Mouse (Mus musculus): ENCODE measurements at regions not wholly inside any gene's neighbourhood (a gene's known extent, or its start where the extent isn't known, plus 50 kb on each side); places are given as distances from the start of the nearest gene placed in this dataset.
"Not testable (repeated sequence)": the region's sequence is repeated elsewhere in the genome, so short reads cannot be mapped to it uniquely, and the experiment has no call there.

DNA sequence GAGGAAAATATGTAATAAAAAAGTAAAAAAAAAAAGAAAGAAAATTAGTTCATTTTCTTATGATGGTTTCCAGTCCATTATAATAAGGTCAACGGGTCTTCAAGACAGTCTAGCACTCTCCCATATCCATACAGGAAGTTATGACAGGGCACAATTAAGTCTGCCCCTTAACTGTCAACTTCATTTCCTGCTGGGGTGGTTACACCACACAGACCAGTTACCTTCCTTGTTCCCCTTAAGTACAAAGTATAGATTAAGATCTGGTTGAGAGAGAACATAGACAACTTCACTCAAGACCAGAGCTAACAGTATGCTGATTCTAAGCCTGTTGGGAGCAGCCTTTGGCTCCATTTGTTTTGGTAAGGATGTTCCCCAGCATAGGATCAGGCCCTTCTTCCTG is 855.2 kb upstream of the Olfr1507 start:
- H3K27ac ChIP-seq; DNase-seq (ENCODE audit: extremely low spot score in 1 of 2, low spot score in 2 of 2); intact Hi-C loops (cut with DNase I); H3K4me3 ChIP-seq: not testable (repeated sequence)

DNA sequence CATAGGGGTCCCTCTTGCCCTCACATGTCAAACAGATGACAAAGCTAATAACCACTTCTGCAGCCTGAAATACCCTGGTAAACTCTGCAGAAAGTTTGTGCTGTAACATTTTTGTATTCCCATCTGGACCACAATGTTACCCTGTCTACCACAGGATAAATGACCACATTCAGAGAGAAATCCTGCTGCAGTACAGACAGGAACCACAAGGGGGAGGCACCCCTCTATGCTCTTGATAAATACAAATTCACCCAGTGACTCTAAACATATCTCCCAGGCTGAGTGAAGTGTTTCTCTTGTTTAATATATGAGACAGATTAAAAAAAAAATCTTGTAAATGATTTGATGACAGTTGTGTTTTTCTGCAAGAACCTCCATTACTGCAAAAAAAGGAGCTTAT is 853.6 kb upstream of the Olfr1507 start:
- TF ChIP-seq CTCF (IDR thresholded peaks at IDR 0.05), result peak; percentile 30
- H3K27ac ChIP-seq; H3K4me3 ChIP-seq; DNase-seq (ENCODE audit: extremely low spot score in 1 of 2, low spot score in 2 of 2); intact Hi-C loops (cut with DNase I): not testable (repeated sequence)

DNA sequence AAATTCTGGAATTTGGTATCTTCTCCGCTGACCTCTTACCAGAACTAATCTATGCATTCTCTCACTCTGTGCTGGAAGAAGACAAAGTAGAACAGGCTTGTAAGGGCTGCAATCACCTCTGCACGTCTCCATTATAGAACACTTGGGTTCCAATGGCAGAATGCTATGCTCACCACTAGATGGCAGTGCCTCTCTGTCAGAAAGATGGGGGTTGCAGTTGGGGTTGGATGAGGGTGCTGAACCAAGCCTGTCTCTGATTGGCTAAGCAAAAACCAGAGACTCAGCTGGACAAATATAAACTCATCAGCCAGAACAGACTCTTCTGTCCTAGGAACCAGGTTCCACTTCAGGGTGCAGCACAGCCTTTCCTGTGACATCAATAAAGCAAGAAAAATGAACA is 850.0 kb upstream of the Olfr1507 start:
- H3K27ac ChIP-seq; intact Hi-C loops (cut with DNase I); DNase-seq (ENCODE audit: extremely low spot score in 1 of 2, low spot score in 2 of 2); H3K4me3 ChIP-seq: not testable (repeated sequence)
- peak; percentile 43 for TF ChIP-seq CTCF (IDR thresholded peaks at IDR 0.05)

DNA sequence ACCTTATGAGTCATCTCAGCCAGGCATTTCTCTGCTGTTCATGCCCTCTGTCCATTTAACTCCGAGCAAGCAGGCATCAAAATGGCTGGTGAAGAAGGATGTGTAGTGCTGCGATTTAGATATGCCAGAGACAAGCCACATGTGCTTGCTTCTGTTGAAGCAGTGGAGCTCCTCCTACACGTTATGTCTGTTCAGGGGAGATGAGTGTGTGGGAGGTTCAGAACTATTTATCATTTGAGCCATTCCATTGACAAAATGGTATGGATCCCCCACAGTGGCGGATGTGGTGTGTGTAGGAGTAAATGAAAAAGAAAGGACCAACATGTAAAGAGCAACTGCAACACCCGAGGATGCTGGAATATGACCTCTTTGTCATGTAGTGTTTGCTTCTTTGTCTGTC is 848.3 kb upstream of the Olfr1507 start:
- H3K4me3 ChIP-seq; H3K27ac ChIP-seq; intact Hi-C loops (cut with DNase I); DNase-seq (ENCODE audit: extremely low spot score in 1 of 2, low spot score in 2 of 2): not testable (repeated sequence)

DNA sequence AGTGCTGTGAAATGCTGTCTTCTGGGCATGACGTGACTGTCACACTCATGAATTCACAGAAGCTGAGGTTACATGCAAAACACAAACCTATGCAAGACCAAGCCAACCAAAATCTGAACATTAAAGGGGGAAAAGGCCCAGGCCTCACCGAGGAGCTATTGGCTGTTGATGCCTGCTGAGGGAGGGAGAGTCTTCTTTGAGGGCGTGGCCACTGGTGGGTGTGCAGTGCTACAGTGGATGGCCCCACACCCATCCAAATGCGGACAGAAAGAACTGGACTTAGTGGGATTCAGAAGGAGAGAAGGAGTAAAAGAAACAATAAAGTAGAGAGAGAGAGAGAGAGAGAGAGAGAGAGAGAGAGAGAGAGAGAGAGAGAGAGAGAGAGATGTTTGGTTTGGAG is 843.6 kb upstream of the Olfr1507 start:
- DNase-seq (ENCODE audit: extremely low spot score in 1 of 2, low spot score in 2 of 2); H3K4me3 ChIP-seq; intact Hi-C loops (cut with DNase I); H3K27ac ChIP-seq: not testable (repeated sequence)

DNA sequence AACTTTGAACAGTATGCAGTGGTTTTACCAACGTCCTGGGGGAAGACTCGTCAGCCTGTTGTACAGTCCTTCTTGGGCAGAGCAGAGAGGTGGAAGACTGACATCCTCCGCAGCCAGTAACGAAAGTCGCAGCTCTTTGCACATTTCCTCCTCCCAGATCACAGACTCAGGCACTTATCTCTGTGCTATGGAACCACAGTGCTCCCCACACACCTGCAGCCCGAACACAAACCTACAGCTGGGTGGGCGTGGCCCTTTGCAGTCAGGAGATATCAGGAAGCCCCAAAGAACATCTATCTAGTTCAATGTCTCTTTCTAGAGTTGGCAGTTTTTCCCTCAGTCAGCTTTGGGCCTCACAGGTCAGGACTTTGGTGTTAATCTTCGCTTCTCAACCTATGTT is 841.9 kb upstream of the Olfr1507 start:
- H3K27ac ChIP-seq; H3K4me3 ChIP-seq; DNase-seq (ENCODE audit: extremely low spot score in 1 of 2, low spot score in 2 of 2); intact Hi-C loops (cut with DNase I): not testable (repeated sequence)

DNA sequence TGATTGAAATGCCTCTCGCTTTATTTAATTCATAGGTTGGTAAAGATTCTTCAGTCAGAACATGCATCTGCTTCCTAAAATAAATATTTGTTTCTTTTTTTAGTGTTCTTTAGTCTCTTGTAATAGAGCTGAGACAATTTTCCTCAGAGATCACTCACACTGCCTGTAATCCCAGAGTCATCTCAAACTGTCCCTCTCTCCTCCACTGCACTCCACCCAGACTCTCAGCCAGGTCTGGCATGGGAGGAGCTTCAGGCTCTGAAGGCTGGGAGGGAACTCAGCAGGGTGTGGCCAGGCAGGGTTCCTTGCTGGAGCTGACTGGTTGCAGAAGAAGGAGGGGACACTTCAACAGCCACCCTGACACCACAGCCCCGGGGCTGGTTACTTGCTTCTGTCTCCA is 841.2 kb upstream of the Olfr1507 start:
- DNase-seq (ENCODE audit: extremely low spot score in 1 of 2, low spot score in 2 of 2); intact Hi-C loops (cut with DNase I); H3K27ac ChIP-seq; H3K4me3 ChIP-seq: not testable (repeated sequence)

DNA sequence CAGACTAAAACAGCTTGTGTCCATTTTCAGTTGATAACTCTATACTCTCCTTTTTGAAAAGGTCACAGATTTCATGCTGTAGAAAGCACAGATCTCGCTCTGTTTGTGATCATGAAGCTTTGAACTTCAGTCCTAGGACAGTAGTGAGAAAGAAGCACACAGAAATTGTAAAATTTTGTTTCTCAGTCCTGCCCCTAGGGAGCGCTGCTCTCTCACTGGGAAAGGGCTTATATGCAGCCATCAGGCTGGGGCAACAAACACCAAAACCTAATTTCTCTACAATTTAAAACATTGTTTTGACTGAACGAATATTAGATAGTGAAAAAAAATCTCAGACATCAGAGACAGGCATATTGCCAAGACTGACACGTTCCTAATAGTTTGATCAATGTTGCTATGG is 838.9 kb upstream of the Olfr1507 start:
- H3K27ac ChIP-seq; DNase-seq (ENCODE audit: extremely low spot score in 1 of 2, low spot score in 2 of 2); intact Hi-C loops (cut with DNase I); H3K4me3 ChIP-seq: not testable (repeated sequence)

DNA sequence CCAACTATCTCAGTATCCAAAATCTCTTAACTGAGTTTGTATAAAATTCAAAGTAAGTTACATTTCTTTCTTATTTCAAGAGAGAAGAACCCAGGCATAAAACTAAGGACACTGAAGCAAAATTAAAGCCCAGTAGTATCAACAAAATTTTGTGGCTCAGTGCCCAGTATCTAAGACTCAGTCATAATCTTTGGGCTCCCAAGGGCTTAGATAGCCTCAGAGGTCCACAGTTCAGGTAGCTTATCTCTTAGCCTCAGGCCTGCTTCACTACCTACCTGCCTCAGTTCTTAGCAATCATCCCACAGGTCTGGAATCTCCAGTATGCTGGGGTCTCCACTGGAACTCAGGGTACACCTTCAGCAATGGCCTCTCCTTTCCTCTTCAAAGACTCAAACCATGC is 835.6 kb upstream of the Olfr1507 start:
- H3K4me3 ChIP-seq; DNase-seq (ENCODE audit: extremely low spot score in 1 of 2, low spot score in 2 of 2); H3K27ac ChIP-seq; intact Hi-C loops (cut with DNase I): not testable (repeated sequence)

DNA sequence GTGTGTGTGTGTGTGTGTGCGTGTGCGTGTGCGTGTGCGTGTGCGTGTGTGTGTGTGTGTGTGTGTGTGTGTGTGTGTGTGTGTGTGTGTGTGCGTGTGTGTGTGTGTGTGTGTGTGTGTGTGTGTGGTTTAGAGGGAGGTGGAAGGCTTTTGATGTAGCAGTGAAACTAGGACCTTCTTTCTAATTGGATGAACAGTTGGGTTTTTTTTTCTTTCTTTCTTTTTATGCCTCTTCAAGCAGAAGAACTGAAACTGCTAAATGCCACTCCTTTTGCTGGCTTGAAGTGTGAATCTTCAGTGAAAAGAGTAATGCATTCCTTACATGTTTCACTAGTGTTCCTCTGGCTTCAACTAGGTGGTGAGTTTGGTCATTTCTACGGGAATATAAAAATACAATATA is 828.8 kb upstream of the Olfr1507 start:
- DNase-seq (ENCODE audit: extremely low spot score in 1 of 2, low spot score in 2 of 2); H3K27ac ChIP-seq; intact Hi-C loops (cut with DNase I); H3K4me3 ChIP-seq: not testable (repeated sequence)

DNA sequence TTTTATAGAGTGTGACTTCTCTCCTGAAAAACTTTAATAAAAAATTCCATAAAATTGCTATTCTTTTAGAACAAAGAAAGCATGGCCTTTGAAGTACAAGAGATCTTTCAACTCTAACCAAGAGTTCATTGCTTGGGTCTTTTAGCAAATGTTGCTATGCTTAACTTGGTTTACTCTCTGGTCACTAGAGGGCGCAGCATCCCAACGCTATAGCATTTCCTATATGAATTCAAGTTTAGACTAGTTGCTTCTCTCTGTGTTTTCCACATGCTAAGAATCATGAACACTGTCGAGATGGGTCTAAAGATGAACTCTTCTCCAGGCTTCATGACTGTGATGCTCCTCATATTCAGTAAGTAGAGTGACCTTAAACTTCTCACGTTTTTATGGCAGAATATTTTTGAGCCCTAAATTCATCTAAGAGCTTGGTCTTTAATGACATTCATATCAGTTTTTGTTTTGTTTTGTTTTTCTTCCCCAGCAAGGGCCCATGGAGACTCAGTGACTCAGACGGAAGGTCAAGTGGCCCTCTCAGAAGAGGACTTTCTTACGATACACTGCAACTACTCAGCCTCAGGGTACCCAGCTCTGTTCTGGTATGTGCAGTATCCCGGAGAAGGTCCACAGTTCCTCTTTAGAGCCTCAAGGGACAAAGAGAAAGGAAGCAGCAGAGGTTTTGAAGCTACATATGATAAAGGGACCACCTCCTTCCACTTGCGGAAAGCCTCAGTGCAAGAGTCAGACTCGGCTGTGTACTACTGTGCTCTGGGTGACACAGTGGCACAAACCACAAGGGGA is 823.2 kb upstream of the Olfr1507 start:
- H3K4me3 ChIP-seq; H3K27ac ChIP-seq; intact Hi-C loops (cut with DNase I); DNase-seq (ENCODE audit: extremely low spot score in 1 of 2, low spot score in 2 of 2): not testable (repeated sequence)

DNA sequence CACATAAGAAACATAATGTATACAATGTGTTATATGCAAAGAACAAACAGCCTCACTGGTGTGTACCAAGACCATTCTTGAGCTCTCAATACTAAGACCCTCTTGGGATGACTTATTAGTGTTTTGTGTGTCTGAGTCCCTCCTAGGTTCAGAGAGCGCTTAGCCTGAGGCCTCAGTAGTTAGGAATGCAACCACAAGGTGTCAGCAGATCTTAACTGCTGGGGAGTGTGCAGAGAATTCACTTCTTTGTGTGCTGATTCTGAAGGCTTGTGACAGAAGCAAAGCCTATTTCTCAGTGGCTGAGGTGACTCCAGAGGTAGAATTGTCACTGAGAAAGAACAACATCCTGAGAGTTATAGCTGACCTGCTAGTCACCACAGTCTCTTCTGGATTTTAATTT is 816.9 kb upstream of the Olfr1507 start:
- DNase-seq (ENCODE audit: extremely low spot score in 1 of 2, low spot score in 2 of 2), result not testable (repeated sequence)

DNA sequence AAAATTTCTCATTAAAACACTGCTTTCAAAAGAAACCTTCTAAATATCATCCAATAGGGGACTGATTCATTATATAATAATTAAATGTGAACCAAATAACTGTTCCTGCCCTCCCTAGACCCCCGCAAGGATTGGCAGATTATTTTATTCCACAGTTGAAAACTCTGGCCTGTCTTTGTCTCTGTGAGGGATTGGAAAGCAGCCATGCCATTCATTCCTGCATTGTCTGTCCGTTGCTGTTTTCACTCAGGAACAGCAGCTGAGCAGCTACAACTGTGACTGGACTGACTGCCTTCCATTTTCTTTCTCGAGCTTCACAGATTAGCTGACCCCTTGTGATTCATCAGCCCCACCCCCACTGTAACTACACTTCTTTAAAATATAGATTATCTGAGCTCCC is 807.6 kb upstream of the Olfr1507 start:
- H3K4me3 ChIP-seq; H3K27ac ChIP-seq; intact Hi-C loops (cut with DNase I); DNase-seq (ENCODE audit: extremely low spot score in 1 of 2, low spot score in 2 of 2): not testable (repeated sequence)

More for the DNA sequence above, 816.9 kb upstream of the Olfr1507 start:
- H3K4me3 ChIP-seq; H3K27ac ChIP-seq; intact Hi-C loops (cut with DNase I): not testable (repeated sequence)

DNA sequence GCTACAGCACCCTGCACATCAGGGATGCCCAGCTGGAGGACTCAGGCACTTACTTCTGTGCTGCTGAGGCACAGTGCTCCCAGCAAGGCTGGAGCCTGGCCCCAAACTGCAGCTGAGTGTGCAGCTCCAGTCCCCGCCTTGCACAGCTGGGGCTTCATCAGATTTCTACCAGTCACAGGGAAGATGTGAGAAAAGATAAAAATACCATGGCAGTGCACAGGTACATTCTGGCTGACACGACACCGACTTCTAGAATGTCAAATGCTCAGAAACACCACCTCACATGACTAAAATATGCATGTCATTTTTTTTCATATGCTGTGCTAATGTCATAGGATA is 806.9 kb upstream of the Olfr1507 start:
- DNase-seq (ENCODE audit: extremely low spot score in 1 of 2, low spot score in 2 of 2); intact Hi-C loops (cut with DNase I); H3K4me3 ChIP-seq; H3K27ac ChIP-seq: not testable (repeated sequence)

DNA sequence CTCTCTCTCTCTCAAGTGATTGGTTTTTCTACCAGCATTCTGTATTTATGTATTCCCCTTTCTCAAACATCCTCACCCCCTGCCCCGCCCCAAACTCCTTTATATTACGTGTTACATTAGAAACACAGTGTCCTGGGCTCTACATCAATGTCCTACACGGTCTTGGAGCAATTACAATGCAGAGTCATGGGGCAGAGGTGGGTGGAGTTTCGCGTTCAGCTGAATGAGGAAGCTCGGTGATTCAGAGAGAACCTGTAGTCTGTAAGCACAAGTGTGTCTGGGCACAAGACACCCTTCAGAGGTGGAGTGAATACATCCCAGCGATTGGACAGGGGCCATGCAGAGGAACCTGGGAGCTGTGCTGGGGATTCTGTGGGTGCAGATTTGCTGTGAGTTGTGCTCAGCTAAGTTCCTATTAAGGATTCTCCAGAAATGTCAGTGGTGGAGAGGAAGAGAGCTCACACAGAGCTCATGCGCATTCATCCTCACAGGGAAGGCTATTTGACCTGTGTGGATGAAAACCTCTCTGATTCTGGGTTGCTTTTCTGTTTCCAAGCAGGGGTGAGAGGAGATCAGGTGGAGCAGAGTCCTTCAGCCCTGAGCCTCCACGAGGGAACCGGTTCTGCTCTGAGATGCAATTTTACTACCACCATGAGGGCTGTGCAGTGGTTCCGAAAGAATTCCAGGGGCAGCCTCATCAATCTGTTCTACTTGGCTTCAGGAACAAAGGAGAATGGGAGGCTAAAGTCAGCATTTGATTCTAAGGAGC is 806.4 kb upstream of the Olfr1507 start:
- H3K4me3 ChIP-seq; H3K27ac ChIP-seq; intact Hi-C loops (cut with DNase I); DNase-seq (ENCODE audit: extremely low spot score in 1 of 2, low spot score in 2 of 2): not testable (repeated sequence)

DNA sequence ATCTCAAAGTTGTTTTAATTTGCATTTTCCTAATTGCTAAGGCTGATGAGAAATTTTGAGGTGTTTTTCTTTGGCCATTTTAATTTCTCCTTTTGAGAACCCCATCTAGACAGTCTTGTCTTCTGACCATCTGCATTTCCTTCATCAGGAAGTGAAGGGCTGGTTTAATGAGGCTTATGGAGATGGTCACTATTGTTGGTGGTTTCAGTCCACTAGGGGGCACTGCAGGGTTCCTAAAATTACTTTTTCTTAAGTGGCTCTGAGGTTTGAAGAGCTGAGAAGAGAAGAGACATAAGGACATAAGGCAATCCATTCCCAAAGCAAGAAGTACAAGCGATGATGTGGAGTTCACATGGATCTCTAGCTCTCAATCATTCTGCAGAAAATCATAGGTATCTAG is 805.6 kb upstream of the Olfr1507 start:
- H3K4me3 ChIP-seq; H3K27ac ChIP-seq; intact Hi-C loops (cut with DNase I); DNase-seq (ENCODE audit: extremely low spot score in 1 of 2, low spot score in 2 of 2): not testable (repeated sequence)

DNA sequence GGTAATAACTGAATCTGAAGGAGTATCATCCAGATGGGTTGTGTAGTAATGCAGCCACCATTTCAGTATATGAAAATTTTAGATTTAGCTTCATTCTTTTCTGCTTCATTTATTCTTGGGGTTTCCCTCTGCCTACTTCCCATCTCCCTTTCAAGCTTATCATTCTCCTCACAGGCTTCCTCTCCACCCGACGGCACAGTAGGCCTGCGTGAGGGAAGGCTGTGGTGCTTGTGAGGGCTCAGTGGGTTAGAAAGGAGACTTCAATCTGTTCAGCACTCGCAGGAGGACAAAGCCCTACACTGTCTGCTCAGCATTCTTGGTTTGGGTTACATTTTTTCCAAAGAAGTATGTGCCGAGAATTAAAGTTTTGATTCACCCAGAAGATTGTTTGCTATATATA is 804.2 kb upstream of the Olfr1507 start:
- DNase-seq (ENCODE audit: extremely low spot score in 1 of 2, low spot score in 2 of 2); intact Hi-C loops (cut with DNase I); H3K27ac ChIP-seq; H3K4me3 ChIP-seq: not testable (repeated sequence)
